Mouse (Mus musculus) hindbrain, postnatal 0 days (tissue): ENCODE results near the gene Spcs3. TPM values are rescaled to one million over a fixed set of nuclear protein-coding genes. Genes with fewer than 3 reads are reported as not detected.

Experiments used
- ATAC-seq: fragments of 200-750 bp; cut with Nextera tagmentation; 2 replicates; pipeline ENCODE4 v1.8.0; 2017; ENCODE audit warnings: mild to moderate bottlenecking, moderate TSS enrichment, moderate library complexity
- DNase-seq: peaks from one replicate; pipeline ENCODE4 v3.0.0-alpha.2; 2015; ENCODE audit warnings: low spot score
- H3K27ac ChIP-seq: fragments of 300-500 bp; sonication (generic); 2 replicates; pipeline ENCODE4 v1.5.1; 2014; ENCODE audit warnings: mild to moderate bottlenecking
- H3K27me3 ChIP-seq: fragments of 300-500 bp; sonication (generic); 2 replicates; pipeline ENCODE4 v1.6.1; 2014; ENCODE audit warnings: low read length, mixed read lengths; ENCODE audit not compliant: insufficient read depth
- H3K36me3 ChIP-seq: fragments of 300-500 bp; sonication (generic); 2 replicates; pipeline ENCODE4 v1.6.1; 2014; ENCODE audit warnings: low read length, mixed read lengths; ENCODE audit not compliant: insufficient read depth
- H3K4me1 ChIP-seq: fragments of 300-500 bp; sonication (generic); 2 replicates; pipeline ENCODE4 v1.6.1; 2014; ENCODE audit warnings: antibody characterized with exemption, low read length, mixed read lengths; ENCODE audit not compliant: insufficient read depth
- H3K4me2 ChIP-seq: fragments of 300-500 bp; sonication (generic); 2 replicates; pipeline ENCODE4 v1.6.1; 2014; ENCODE audit warnings: low read depth, mild to moderate bottlenecking, low read length, moderate library complexity, mixed read lengths
- H3K4me3 ChIP-seq: fragments of 300-500 bp; sonication (generic); 2 replicates; pipeline ENCODE4 v1.5.1; 2014; ENCODE audit warnings: low read length
- H3K9ac ChIP-seq: fragments of 300-500 bp; sonication (generic); replicated peaks from 2 replicates; pipeline ENCODE4 v1.6.1; 2014; ENCODE audit warnings: mild to moderate bottlenecking, low read length, moderate library complexity, mixed read lengths
- H3K9me3 ChIP-seq: fragments of 300-500 bp; sonication (generic); 2 replicates; pipeline ENCODE4 v1.6.1; 2016; ENCODE audit warnings: low read length, mixed read lengths
- CTCF ChIP-seq: IDR thresholded peaks from 2 replicates; pipeline ENCODE4 v1.5.1; 2016; ENCODE audit warnings: antibody characterized with exemption, control low read depth, low read depth
- WGBS: fragments of 180-500 bp; shearing (Covaris S2); extraction: QIAGEN DNeasy Blood & Tissue Kit; methylation state at CpG from one replicate; pipeline ENCODE4 v1.1.7; 2014; 5-methylcytosine and 5-hydroxymethylcytosine counted together
- polyA plus RNA-seq: library from polyadenylated mRNA; unstranded; fragments of >200 nt; fragmentation: Nextera tagmentation; extraction: Ambion mirVana; gene quantifications from 2 replicates; pipeline ENCODE4 v1.2.1, GENCODE M21; 2015
- total RNA-seq: library from RNA; depleted of rRNA; stranded (reverse); fragments of >200 nt; gene quantifications from 2 replicates; pipeline ENCODE4 v1.2.3, GENCODE M21; 2014; rRNA removed

Gene Spcs3
- total and polyA plus RNA-seq, 2 experiments from 2014 or later = 29.6 to 37.5 TPM

- Histone ChIP-seq H3K9ac (no peak overlapping the region), H3K4me2 (no peak overlapping the region), H3K9me3 (no peaks in the 10 kb centered on the region), H3K4me3 (no peak overlapping the region), H3K27ac (no peak overlapping the region), H3K4me1 (no peaks in the 10 kb centered on the region), H3K36me3 (no peaks in the 10 kb centered on the region), H3K27me3 (no peaks in the 10 kb centered on the region)
- 78% methylated on average over 4 of the region's 4 CpGs for WGBS
- no peak for ATAC-seq
- DNase-seq = no peak
- no peak for TF ChIP-seq CTCF
Observed at GRCm38 (mm10) chr8:54491934-54492333, 37.9 kb downstream of the Spcs3 start.

DNA sequence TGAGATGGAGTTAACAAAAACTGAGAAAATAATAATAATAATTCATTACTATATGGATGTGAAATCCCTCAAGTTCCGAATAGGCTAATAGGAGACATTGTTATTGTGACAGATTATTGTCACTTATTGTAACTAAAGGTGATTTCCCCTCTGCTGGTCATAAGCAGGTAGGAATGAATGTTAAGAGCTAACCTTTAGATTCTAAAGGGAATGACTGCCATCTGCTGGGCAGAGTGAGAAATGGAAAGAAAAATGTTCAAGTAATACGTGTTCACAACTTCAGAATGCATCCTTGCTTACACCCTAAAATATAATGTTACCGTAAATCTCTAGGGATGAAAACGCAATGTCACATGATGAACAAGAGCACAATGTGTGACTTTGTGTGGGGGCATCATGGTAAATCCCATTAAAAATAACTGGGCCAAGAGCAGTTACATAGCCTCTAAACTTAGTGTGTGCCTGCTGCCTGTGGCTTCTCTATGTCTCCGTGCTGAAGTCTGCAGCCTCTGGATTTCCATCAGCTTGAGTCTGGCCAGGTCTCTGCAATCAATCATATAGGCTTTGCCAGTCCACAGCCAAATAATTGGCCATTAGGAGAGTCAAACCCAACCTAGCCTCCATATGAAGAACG, 38.6 kb downstream of the Spcs3 start:
- peak; percentile 49 for ATAC-seq
- 31% methylated on average over 6 of the region's 6 CpGs for WGBS

DNA sequence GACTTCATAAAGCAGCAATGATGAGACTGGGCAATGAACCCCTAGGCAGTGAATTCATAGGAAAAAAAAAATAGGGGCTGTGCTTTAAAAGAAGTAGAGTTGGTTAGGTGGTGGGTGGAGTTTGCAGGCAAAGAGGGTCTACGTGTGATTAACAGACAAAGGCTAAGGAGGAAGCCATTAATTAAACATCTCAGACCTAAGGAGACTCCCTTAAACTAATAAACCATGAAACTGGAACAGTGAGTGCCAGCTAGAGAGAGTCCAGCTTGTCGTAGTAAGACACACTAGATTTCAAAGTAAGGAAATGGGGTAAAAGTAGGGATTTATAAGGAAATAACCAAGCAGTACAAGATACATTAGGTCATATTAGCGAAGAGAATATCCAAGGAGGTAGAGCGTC, 41.4 kb downstream of the Spcs3 start:
- no peaks in the 10 kb centered on the region for H3K9me3 ChIP-seq
- 79% methylated on average over 4 of the region's 4 CpGs for WGBS

More for the DNA sequence above, 38.6 kb downstream of the Spcs3 start:
- H3K36me3 ChIP-seq = no peaks in the 10 kb centered on the region
- H3K27me3 ChIP-seq = no peaks in the 10 kb centered on the region
- peak; percentile 87 for DNase-seq
- H3K27ac ChIP-seq = no peak overlapping the region
- no peaks in the 10 kb centered on the region for H3K9me3 ChIP-seq
- no peak overlapping the region for H3K4me2 ChIP-seq
- H3K4me3 ChIP-seq = no peak overlapping the region
- no peak overlapping the region for H3K9ac ChIP-seq
- peak; percentile 91 for TF ChIP-seq CTCF
- no peaks in the 10 kb centered on the region for H3K4me1 ChIP-seq

GRCm38 (mm10) chr8:54486555-54487273, 43.1 kb downstream of the Spcs3 start:
- WGBS = 34% methylated on average over 19 of the region's 19 CpGs
- H3K4me1 ChIP-seq = no peaks in the 10 kb centered on the region
- H3K9me3 ChIP-seq = no peaks in the 10 kb centered on the region
- TF ChIP-seq CTCF = no peak
- no peaks in the 10 kb centered on the region for H3K36me3 ChIP-seq
- ATAC-seq (no peak), DNase-seq (peak; percentile 6)
- H3K9ac ChIP-seq = no peak overlapping the region
- no peak overlapping the region for H3K27ac ChIP-seq
- H3K4me3 ChIP-seq = peak overlapping the region; percentile 17; the same call in 1 of the 2 replicates
- peak overlapping the region; percentile 46 for H3K4me2 ChIP-seq
- no peaks in the 10 kb centered on the region for H3K27me3 ChIP-seq

More for the DNA sequence above, 41.4 kb downstream of the Spcs3 start:
- ATAC-seq = no peak
- no peak for TF ChIP-seq CTCF
- Histone ChIP-seq H3K27ac (no peak overlapping the region), H3K9ac (no peak overlapping the region), H3K27me3 (no peaks in the 10 kb centered on the region), H3K4me3 (no peak overlapping the region), H3K4me1 (no peaks in the 10 kb centered on the region), H3K4me2 (no peak overlapping the region), H3K36me3 (no peaks in the 10 kb centered on the region)
- DNase-seq = no peak

Other genes starting within 250 kb of the Spcs3 start
- 1.0 and 11.9 TPM in 2 replicates for gene Asb5, start 418 bp downstream of the Spcs3 start, total RNA-seq
- 12.9 and 13.0 TPM in 2 replicates for gene Asb5, start 418 bp downstream of the Spcs3 start, polyA plus RNA-seq
- gene Spata4, start 70.8 kb upstream of the Spcs3 start, total RNA-seq = not detected in 2 replicates
- gene Spata4, start 70.8 kb upstream of the Spcs3 start, polyA plus RNA-seq = 0.31 and 0.39 TPM in 2 replicates